Mouse (Mus musculus) intestine, embryonic 14.5 days (tissue): ENCODE data around the gene Lrrc56. TPM values are rescaled to one million over a fixed set of nuclear protein-coding genes. Genes with fewer than 3 reads are reported as not detected.

Source experiments
- ATAC-seq: fragments of 200-750 bp; cut with Nextera tagmentation; replicated peaks from 2 replicates; pipeline ENCODE4 v1.8.0; 2017; ENCODE audit warnings: low read depth, moderate number of reproducible peaks, moderate TSS enrichment, moderate library complexity; ENCODE audit not compliant: low FRiP score, low TSS enrichment
- DNase-seq: peaks from one replicate; pipeline ENCODE4 v3.0.0-alpha.2; 2018; ENCODE audit warnings: low spot score
- H3K27ac ChIP-seq: fragments of 300-500 bp; sonication (generic); 2 replicates; pipeline ENCODE4 v1.5.1; 2014; ENCODE audit warnings: low read depth, mild to moderate bottlenecking, control low read depth
- H3K27me3 ChIP-seq: fragments of 300-500 bp; sonication (generic); replicated peaks from 2 replicates; pipeline ENCODE4 v1.6.1; 2014; ENCODE audit warnings: low read length, control low read depth; ENCODE audit not compliant: control insufficient read depth, insufficient read depth
- H3K36me3 ChIP-seq: fragments of 300-500 bp; sonication (generic); 2 replicates; pipeline ENCODE4 v1.6.1; 2014; ENCODE audit warnings: low read length, control low read depth; ENCODE audit not compliant: control insufficient read depth, insufficient read depth
- H3K4me1 ChIP-seq: fragments of 300-500 bp; sonication (generic); replicated peaks from 2 replicates; pipeline ENCODE4 v1.6.1; 2014; ENCODE audit warnings: low read length, control low read depth, mixed read lengths; ENCODE audit not compliant: control insufficient read depth, insufficient read depth
- H3K4me2 ChIP-seq: fragments of 300-500 bp; sonication (generic); 2 replicates; pipeline ENCODE4 v1.6.1; 2014; ENCODE audit warnings: low read length
- H3K4me3 ChIP-seq: fragments of 300-500 bp; sonication (generic); 2 replicates; pipeline ENCODE4 v1.5.1; 2014; ENCODE audit warnings: low read depth, low read length, control low read depth, mixed read lengths
- H3K9ac ChIP-seq: fragments of 300-500 bp; sonication (generic); 2 replicates; pipeline ENCODE4 v1.6.1; 2014; ENCODE audit warnings: mild to moderate bottlenecking, low read length
- H3K9me3 ChIP-seq: fragments of 300-500 bp; sonication (generic); 2 replicates; pipeline ENCODE4 v1.6.1; 2016; ENCODE audit warnings: low read length, control low read depth; ENCODE audit not compliant: control insufficient read depth
- WGBS: fragments of 180-500 bp; shearing (Covaris S2); extraction: QIAGEN DNeasy Blood & Tissue Kit; methylation state at CpG from one replicate; pipeline ENCODE4 v1.1.7; 2014; 5-methylcytosine and 5-hydroxymethylcytosine counted together
- polyA plus RNA-seq: library from polyadenylated mRNA; unstranded; fragments of >200 nt; fragmentation: Nextera tagmentation; extraction: Ambion mirVana; gene quantifications from 2 replicates; pipeline ENCODE4 v1.2.1, GENCODE M21; 2014

The Lrrc56 gene
- polyA plus RNA-seq, 1 experiment from 2014 or later = 3.9 TPM

GRCm38 (mm10) chr7:141167901-141168517 lies 25.9 kb upstream of the Lrrc56 start:
- DNase-seq (peak; percentile 55), ATAC-seq (no peak; the same call in 1 of the 2 replicates)
- H3K9ac ChIP-seq = peak overlapping the region; percentile 72
- H3K27ac ChIP-seq = peak overlapping the region; percentile 68; the same call in 1 of the 2 replicates
- no peaks in the 10 kb centered on the region for H3K27me3 ChIP-seq
- peaks cover 21% of the 10 kb centered on the region for H3K4me1 ChIP-seq
- peak overlapping the region; percentile 66 for H3K4me2 ChIP-seq
- H3K36me3 ChIP-seq = peaks cover 24% of the 10 kb centered on the region
- WGBS = 17% methylated on average over 7 of the region's 7 CpGs
- no peaks in the 10 kb centered on the region for H3K9me3 ChIP-seq
- peak overlapping the region; percentile 49 for H3K4me3 ChIP-seq

DNA sequence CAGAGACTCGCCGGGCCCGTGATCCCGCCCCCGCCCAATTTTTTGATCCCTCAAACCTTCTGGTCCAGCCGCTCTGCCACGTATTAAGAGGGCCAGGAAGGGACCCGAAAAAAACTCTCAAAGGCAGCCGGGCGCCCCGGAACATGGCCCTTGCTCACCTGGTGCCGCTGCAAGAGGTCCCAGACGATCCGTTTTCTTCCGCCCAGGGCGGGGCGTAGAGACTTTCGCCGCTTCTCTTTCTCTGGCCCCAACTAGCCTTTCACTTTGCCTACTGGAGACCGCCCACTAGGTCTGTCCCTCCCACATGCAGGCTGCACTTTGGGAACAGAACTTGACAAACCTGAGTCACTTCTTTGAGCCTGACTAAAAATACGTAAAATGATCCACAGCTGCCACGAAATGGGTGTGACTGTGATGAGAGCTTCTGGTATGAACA lies 25.4 kb upstream of the Lrrc56 start:
- Histone ChIP-seq H3K9me3 (no peaks in the 10 kb centered on the region), H3K4me1 (peaks cover 27% of the 10 kb centered on the region), H3K9ac (peak overlapping the region; percentile 72), H3K27me3 (no peaks in the 10 kb centered on the region), H3K4me3 (peak overlapping the region; percentile 49), H3K27ac (peak overlapping the region; percentile 68), H3K4me2 (peak overlapping the region; percentile 66), H3K36me3 (peaks cover 19% of the 10 kb centered on the region)
- peak; percentile 76 for DNase-seq
- peak; percentile 22 for ATAC-seq
- 2% methylated on average over 22 of the region's 22 CpGs for whole genome bisulfite sequencing

DNA sequence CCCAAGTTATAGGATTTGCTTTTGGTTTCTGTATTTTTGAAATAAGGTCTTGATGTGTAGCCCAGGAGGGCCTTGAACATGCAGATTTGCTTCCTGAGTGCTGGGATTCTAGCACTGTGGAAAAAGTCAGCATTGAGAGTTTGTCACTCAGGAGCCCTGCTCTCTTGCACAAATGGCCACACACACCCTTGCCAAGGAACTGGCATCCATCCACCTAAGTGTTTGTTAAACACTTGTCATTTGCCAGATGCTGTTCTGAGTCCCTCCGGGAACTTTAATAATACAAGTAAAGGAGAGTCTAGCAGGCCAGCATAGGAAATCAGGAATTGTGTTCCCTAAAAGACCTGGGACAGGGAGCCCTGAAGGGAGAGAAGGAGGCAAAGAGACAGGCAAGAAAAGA lies 24.7 kb upstream of the Lrrc56 start:
- 35% methylated on average over 1 of the region's 1 CpGs for WGBS
- Histone ChIP-seq H3K4me2 (no peak overlapping the region), H3K4me3 (no peak overlapping the region), H3K4me1 (peaks cover 27% of the 10 kb centered on the region), H3K27me3 (no peaks in the 10 kb centered on the region), H3K36me3 (0 out of 2 replicates have a peak, but pooled peaks cover 11% of the 10 kb centered on the region), H3K9ac (no peak overlapping the region), H3K27ac (peak overlapping the region; percentile 68), H3K9me3 (no peaks in the 10 kb centered on the region)
- DNase-seq (no peak), ATAC-seq (no peak)

DNA sequence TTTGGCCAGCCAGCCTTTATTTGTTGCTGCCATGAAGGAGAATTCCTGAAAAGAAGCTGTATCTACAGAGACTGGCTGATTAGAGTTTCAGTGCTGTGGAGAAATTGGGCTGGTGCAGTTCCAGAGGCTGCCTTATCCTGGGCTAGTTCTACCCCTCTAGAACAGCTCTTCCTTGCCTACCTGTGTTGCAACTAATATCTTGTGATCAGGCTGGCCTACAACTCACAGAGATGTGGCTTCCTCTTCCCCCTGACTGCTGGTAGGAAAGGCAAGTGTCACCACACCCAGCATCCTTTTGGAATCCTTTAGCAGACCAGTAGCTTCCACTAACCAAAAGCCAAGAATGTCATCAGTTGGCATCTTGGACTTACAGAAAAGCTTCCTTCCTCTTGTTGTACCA lies 24.1 kb upstream of the Lrrc56 start:
- ATAC-seq = no peak
- 0 out of 2 replicates have a peak, but pooled peaks cover 9% of the 10 kb centered on the region for H3K36me3 ChIP-seq
- H3K4me2 ChIP-seq = no peak overlapping the region
- H3K9ac ChIP-seq = no peak overlapping the region
- no peaks in the 10 kb centered on the region for H3K9me3 ChIP-seq
- peaks cover 27% of the 10 kb centered on the region for H3K4me1 ChIP-seq
- H3K27ac ChIP-seq = no peak overlapping the region
- H3K27me3 ChIP-seq = no peaks in the 10 kb centered on the region
- no peak for DNase-seq
- no peak overlapping the region for H3K4me3 ChIP-seq

DNA sequence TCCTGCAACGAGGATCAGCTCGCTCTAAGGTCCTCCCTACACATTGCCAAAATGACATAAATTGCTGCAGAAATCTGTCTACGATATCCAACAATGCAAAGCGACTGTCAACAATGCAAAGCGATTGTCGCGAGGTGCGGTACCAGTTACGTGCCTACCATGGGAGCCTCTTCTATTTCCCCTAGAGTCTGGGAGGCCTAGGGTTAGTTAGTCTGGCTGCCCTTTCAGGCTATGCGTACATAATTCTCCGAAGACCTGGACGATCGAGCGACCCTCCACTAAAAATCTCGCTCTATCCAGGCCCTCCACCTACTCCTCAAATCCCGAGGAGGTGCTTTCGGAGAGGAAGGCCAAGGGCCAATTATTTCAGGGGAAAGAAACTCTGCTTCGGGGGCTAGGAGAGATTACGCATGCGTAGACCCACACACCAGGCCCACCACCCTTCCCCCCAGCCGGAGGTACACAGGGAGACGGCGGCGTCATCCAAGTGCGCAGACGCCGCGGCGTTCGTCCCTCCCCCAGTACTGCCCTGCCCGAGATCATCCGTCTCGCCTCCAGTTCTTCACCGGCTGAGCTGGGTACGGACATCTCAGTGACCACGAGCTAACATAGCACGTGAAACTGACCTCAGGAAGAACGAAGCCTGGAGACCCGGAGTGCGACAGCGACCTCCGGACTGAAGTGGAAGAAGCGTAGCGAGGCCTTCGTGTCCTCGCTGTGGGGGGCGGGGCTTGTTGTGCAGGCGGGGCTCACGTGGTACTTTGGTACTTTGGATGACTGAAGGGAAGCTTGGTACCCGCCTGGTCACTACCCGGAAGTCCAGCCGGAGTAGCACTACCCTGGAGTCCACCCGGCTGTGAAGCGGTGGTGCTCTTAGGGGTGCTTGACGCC lies 21.6 kb upstream of the Lrrc56 start, which contains the start of gene Rnh1:
TSS of gene Rnh1 (minus strand) at position 742 of the 891 bp plus-strand sequence.
- Histone ChIP-seq H3K4me2 (peak within 1 kb of the TSS; percentile 78), H3K36me3 (no peaks in the 10 kb centered on the region), H3K4me1 (peaks cover 27% of the 10 kb centered on the region), H3K9ac (peak within 1 kb of the TSS; percentile 64), H3K9me3 (no peaks in the 10 kb centered on the region), H3K27me3 (no peaks in the 10 kb centered on the region), H3K27ac (peak within 1 kb of the TSS; percentile 94), H3K4me3 (peak within 1 kb of the TSS; percentile 58)
- WGBS = 3% methylated on average over 55 of the region's 55 CpGs
- DNase-seq (peak; percentile 98), ATAC-seq (peak; percentile 96)

GRCm38 (mm10) chr7:141173323-141173850 lies 20.6 kb upstream of the Lrrc56 start:
- H3K27ac ChIP-seq = peak overlapping the region; percentile 94
- H3K4me2 ChIP-seq = peak overlapping the region; percentile 78
- DNase-seq = no peak
- peaks cover 21% of the 10 kb centered on the region for H3K4me1 ChIP-seq
- no peaks in the 10 kb centered on the region for H3K27me3 ChIP-seq
- H3K36me3 ChIP-seq = no peaks in the 10 kb centered on the region
- H3K9ac ChIP-seq = peak overlapping the region; percentile 64
- peak overlapping the region; percentile 58 for H3K4me3 ChIP-seq
- ATAC-seq = no peak
- WGBS = 77% methylated on average over 5 of the region's 5 CpGs
- H3K9me3 ChIP-seq = no peaks in the 10 kb centered on the region

- Histone ChIP-seq H3K27ac (no peak overlapping the region), H3K36me3 (no peaks in the 10 kb centered on the region), H3K27me3 (no peaks in the 10 kb centered on the region), H3K9me3 (no peaks in the 10 kb centered on the region), H3K4me2 (no peak overlapping the region), H3K4me1 (peaks cover 11% of the 10 kb centered on the region; the same call in 1 of the 2 replicates), H3K9ac (no peak overlapping the region), H3K4me3 (no peak overlapping the region)
- ATAC-seq (no peak), DNase-seq (no peak)
- WGBS = 94% methylated on average over 4 of the region's 4 CpGs
Measured at GRCm38 (mm10) chr7:141175068-141175467, 18.9 kb upstream of the Lrrc56 start.

DNA sequence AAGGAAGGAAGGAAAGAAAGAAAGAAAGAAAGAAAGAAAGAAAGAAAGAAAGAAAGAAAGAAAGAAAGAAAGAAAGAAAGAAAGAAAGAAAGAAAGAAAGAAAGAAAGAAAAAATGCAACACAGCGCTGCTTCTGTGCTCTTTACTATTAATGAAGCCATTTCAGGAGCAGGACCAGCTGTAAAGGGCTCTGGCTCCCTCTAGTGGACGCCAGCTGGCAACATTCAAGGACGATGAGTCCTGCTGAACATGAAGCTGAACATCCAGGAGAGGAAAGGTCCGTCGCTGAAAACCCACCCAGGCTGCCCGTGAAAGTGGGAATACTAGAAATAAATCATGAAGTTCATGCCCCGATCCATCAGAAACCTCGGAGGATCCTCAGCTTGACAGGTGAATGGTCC lies 17.8 kb upstream of the Lrrc56 start:
- H3K36me3 ChIP-seq = no peaks in the 10 kb centered on the region
- no peaks in the 10 kb centered on the region for H3K27me3 ChIP-seq
- no peak overlapping the region for H3K9ac ChIP-seq
- DNase-seq (peak; percentile 91), ATAC-seq (no peak)
- no peaks in the 10 kb centered on the region for H3K9me3 ChIP-seq
- peaks cover 11% of the 10 kb centered on the region; the same call in 1 of the 2 replicates for H3K4me1 ChIP-seq
- no peak overlapping the region for H3K27ac ChIP-seq
- 1% methylated on average over 8 of the region's 8 CpGs for WGBS
- no peak overlapping the region for H3K4me3 ChIP-seq
- H3K4me2 ChIP-seq = no peak overlapping the region
